Mouse (Mus musculus) limb, embryonic 15.5 days (tissue): ENCODE results near the gene Tnpo1. TPM values are rescaled to one million over a fixed set of nuclear protein-coding genes. Genes with fewer than 3 reads are reported as not detected.
A peak's percentile ranks its signal among the peaks of the same experiment; 100 is the strongest.

Source experiments
- ATAC-seq: fragments of 200-750 bp; cut with Nextera tagmentation; 2 replicates; pipeline ENCODE4 v1.8.0; 2017; ENCODE audit warnings: low read depth, moderate TSS enrichment; ENCODE audit not compliant: insufficient number of reproducible peaks, low FRiP score, low TSS enrichment
- H3K27ac ChIP-seq: fragments of 300-500 bp; sonication (generic); 2 replicates; pipeline ENCODE4 v1.5.1; 2015; ENCODE audit warnings: moderate library complexity, mild to moderate bottlenecking, inconsistent platforms
- H3K27me3 ChIP-seq: fragments of 300-500 bp; sonication (generic); 2 replicates; pipeline ENCODE4 v1.6.1; 2015; ENCODE audit warnings: inconsistent platforms
- H3K36me3 ChIP-seq: fragments of 300-500 bp; sonication (generic); 2 replicates; pipeline ENCODE4 v1.6.1; 2015; ENCODE audit warnings: inconsistent platforms
- H3K4me1 ChIP-seq: fragments of 300-500 bp; sonication (generic); 2 replicates; pipeline ENCODE4 v1.6.1; 2015; ENCODE audit warnings: inconsistent platforms
- H3K4me2 ChIP-seq: fragments of 300-500 bp; sonication (generic); 2 replicates; pipeline ENCODE4 v1.6.1; 2015; ENCODE audit warnings: mild to moderate bottlenecking, inconsistent platforms
- H3K4me3 ChIP-seq: fragments of 300-500 bp; sonication (generic); 2 replicates; pipeline ENCODE4 v1.5.1; 2015; ENCODE audit warnings: mild to moderate bottlenecking, inconsistent platforms
- H3K9ac ChIP-seq: fragments of 300-500 bp; sonication (generic); 2 replicates; pipeline ENCODE4 v1.6.1; 2015; ENCODE audit warnings: inconsistent platforms
- H3K9me3 ChIP-seq: fragments of 300-500 bp; sonication (generic); 2 replicates; pipeline ENCODE4 v1.6.1; 2016; ENCODE audit warnings: inconsistent platforms
- WGBS: fragments of 180-500 bp; shearing (Covaris S2); methylation state at CpG from one replicate; pipeline ENCODE4 v1.1.7; 2015; 5-methylcytosine and 5-hydroxymethylcytosine counted together
- polyA plus RNA-seq: library from polyadenylated mRNA; unstranded; fragments of >200 nt; fragmentation: Nextera tagmentation; extraction: Ambion mirVana; gene quantifications from 2 replicates; pipeline ENCODE4 v1.2.1, GENCODE M21; 2015

Tnpo1 gene
- polyA plus RNA-seq, 1 experiment from 2014 or later, result 55.3 TPM

GRCm38 (mm10) chr13:98922806-98923205 is 3.4 kb downstream of the Tnpo1 start:
- Histone ChIP-seq H3K27ac (no peak overlapping the region), H3K36me3 (peaks cover 11% of the 10 kb centered on the region; the same call in 1 of the 2 replicates), H3K4me1 (peaks cover 18% of the 10 kb centered on the region), H3K4me2 (no peak overlapping the region), H3K9me3 (no peaks in the 10 kb centered on the region), H3K4me3 (no peak overlapping the region), H3K27me3 (no peaks in the 10 kb centered on the region), H3K9ac (no peak overlapping the region)
- no peak for ATAC-seq
- 86% methylated on average over 3 of the region's 3 CpGs for WGBS

DNA sequence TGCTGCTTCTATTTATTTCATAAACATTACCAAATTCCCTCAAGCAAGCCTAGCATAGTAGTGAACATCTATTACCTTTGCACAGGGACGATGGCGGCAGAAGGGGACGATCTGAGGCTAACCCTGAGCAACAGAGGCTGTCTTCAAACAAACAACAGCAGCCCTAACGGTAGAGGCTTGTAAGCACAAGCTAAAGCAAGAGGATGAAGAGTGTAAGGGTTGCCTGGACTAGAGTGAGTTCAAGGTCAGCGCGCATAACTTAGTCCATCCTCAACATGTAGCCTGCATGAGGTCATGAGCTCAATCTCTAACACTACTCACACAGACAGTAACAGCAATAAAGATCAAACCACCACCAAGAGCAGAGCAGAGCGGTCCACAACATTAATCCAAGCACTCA is 4.9 kb downstream of the Tnpo1 start:
- H3K4me3 ChIP-seq, result no peak overlapping the region
- no peak overlapping the region for H3K4me2 ChIP-seq
- ATAC-seq, result no peak
- no peak overlapping the region for H3K9ac ChIP-seq
- H3K4me1 ChIP-seq, result peaks cover 16% of the 10 kb centered on the region
- no peaks in the 10 kb centered on the region for H3K9me3 ChIP-seq
- H3K27me3 ChIP-seq, result no peaks in the 10 kb centered on the region
- no peak overlapping the region for H3K27ac ChIP-seq
- H3K36me3 ChIP-seq, result peaks cover 11% of the 10 kb centered on the region; the same call in 1 of the 2 replicates
- 92% methylated on average over 7 of the region's 7 CpGs for whole genome bisulfite sequencing

DNA sequence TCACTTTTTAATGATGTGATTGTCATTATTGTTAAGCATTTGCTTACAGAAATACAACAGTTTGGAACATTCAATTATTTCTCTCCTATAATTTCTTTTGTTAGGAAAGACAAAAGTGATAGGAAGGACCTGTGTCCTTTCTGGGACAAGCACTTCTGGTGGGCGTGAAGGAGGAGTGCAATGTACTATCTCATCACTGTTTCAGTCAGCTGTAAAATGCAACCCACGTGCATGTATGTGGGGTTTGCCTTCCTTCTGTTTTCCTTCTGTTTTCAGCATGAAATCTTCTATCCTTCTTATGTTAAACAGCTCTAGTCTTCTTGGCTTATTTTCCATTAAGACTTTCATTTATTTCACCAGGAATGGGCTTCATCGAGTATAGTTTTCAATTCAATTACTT is 5.9 kb downstream of the Tnpo1 start:
- Histone ChIP-seq H3K4me3 (no peak overlapping the region), H3K9me3 (no peaks in the 10 kb centered on the region), H3K9ac (no peak overlapping the region), H3K36me3 (peaks cover 11% of the 10 kb centered on the region; the same call in 1 of the 2 replicates), H3K4me2 (no peak overlapping the region), H3K27ac (no peak overlapping the region), H3K27me3 (no peaks in the 10 kb centered on the region), H3K4me1 (peaks cover 19% of the 10 kb centered on the region)
- ATAC-seq, result no peak
- WGBS, result 69% methylated on average over 3 of the region's 3 CpGs

DNA sequence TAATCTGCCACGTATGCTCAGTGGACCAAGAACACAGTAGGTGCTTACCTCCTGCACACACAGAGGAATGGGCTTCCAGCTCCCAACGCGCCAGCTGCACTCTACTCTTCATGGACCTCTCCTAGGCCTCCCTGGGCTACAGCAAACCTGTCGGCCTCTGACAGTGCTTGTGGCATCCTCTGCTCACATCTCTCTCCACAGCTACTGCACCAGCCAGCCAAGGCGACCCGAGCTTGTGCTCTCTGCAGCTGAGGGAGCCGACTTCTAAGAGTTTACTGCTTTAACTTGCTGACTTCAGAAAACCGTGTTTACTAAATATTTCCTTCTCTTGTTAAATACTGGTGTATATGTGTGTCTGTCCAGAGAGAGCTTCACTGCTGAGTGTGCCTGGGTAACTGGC is 6.5 kb downstream of the Tnpo1 start:
- no peak overlapping the region for H3K4me2 ChIP-seq
- H3K27ac ChIP-seq, result no peak overlapping the region
- WGBS, result 87% methylated on average over 8 of the region's 8 CpGs
- ATAC-seq, result no peak
- 0 out of 2 replicates have a peak overlapping the region, but pooled peaks have one; percentile 10 for H3K9ac ChIP-seq
- no peak overlapping the region for H3K4me3 ChIP-seq
- no peaks in the 10 kb centered on the region for H3K27me3 ChIP-seq
- H3K4me1 ChIP-seq, result peaks cover 23% of the 10 kb centered on the region
- peaks cover 11% of the 10 kb centered on the region; the same call in 1 of the 2 replicates for H3K36me3 ChIP-seq
- no peaks in the 10 kb centered on the region for H3K9me3 ChIP-seq

DNA sequence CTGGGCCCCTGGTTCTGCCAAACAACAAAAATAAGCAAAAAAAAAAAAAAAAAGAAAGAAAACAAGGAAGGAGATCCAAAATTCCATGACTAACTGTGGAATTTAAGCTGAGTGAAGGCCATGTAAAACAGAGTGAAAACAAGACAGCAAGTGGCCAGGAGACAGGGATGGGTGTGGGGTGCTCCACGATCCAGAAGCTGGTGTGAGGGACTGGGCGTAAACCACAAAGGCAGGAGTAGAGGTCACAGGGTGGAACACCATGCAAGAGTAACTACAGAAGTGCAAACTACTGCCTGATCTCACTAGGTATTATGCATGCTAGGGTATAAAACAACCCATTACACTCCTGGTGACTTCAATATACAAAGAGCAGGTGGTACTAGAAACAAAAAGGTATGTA is 8.3 kb downstream of the Tnpo1 start:
- Histone ChIP-seq H3K4me1 (peaks cover 33% of the 10 kb centered on the region), H3K4me3 (no peak overlapping the region), H3K9me3 (no peaks in the 10 kb centered on the region), H3K9ac (no peak overlapping the region), H3K36me3 (peaks cover 11% of the 10 kb centered on the region; the same call in 1 of the 2 replicates), H3K27ac (no peak overlapping the region), H3K4me2 (no peak overlapping the region), H3K27me3 (no peaks in the 10 kb centered on the region)
- 94% methylated on average over 2 of the region's 2 CpGs for WGBS
- ATAC-seq, result no peak

GRCm38 (mm10) chr13:98915591-98915990 is 10.6 kb downstream of the Tnpo1 start:
- Histone ChIP-seq H3K27me3 (no peaks in the 10 kb centered on the region), H3K9me3 (no peaks in the 10 kb centered on the region), H3K4me1 (peaks cover 34% of the 10 kb centered on the region), H3K4me2 (no peak overlapping the region), H3K27ac (no peak overlapping the region), H3K4me3 (no peak overlapping the region), H3K9ac (no peak overlapping the region), H3K36me3 (0 out of 2 replicates have a peak, but pooled peaks cover 3% of the 10 kb centered on the region)
- no peak for ATAC-seq
- 77% methylated on average over 4 of the region's 4 CpGs for WGBS

DNA sequence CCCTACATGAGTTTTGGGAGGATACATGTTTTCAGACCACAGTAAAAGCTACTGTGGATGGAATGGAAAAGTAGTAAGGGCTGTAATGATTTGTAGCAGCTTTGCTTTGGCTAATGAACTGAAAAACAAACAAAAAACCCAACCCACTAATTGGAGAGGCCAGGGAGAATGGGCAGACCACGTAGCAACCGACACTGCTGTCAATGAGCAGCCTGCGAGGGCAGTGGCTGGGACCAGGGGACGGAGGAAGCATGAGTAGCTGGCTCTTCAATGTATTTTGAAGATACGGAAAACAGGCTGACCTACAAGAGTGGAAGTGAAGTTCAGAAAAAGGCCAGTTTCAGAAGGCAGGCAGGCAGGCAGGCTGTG is 11.4 kb downstream of the Tnpo1 start:
- no peak for ATAC-seq
- Histone ChIP-seq H3K36me3 (0 out of 2 replicates have a peak, but pooled peaks cover 3% of the 10 kb centered on the region), H3K4me2 (no peak overlapping the region), H3K9me3 (no peaks in the 10 kb centered on the region), H3K27ac (no peak overlapping the region), H3K4me1 (peaks cover 40% of the 10 kb centered on the region), H3K9ac (no peak overlapping the region), H3K27me3 (no peaks in the 10 kb centered on the region), H3K4me3 (no peak overlapping the region)
- 59% methylated on average over 5 of the region's 5 CpGs for WGBS

- Histone ChIP-seq H3K9ac (no peak overlapping the region), H3K36me3 (0 out of 2 replicates have a peak, but pooled peaks cover 3% of the 10 kb centered on the region), H3K4me1 (peaks cover 45% of the 10 kb centered on the region), H3K4me3 (no peak overlapping the region), H3K9me3 (no peaks in the 10 kb centered on the region), H3K27me3 (no peaks in the 10 kb centered on the region), H3K4me2 (no peak overlapping the region), H3K27ac (no peak overlapping the region)
- WGBS, result 66% methylated on average over 14 of the region's 14 CpGs
- ATAC-seq, result no peak
These were observed 12.0 kb downstream of the Tnpo1 start for GRCm38 (mm10) chr13:98914010-98914843.

- no peaks in the 10 kb centered on the region for H3K36me3 ChIP-seq
- no peak overlapping the region for H3K4me3 ChIP-seq
- H3K27me3 ChIP-seq, result no peaks in the 10 kb centered on the region
- no peak overlapping the region for H3K27ac ChIP-seq
- ATAC-seq, result no peak
- peaks cover 45% of the 10 kb centered on the region for H3K4me1 ChIP-seq
- no peak overlapping the region for H3K4me2 ChIP-seq
- H3K9me3 ChIP-seq, result no peaks in the 10 kb centered on the region
- 14% methylated on average over 7 of the region's 7 CpGs for WGBS
- H3K9ac ChIP-seq, result no peak overlapping the region
These were observed 13.0 kb downstream of the Tnpo1 start for GRCm38 (mm10) chr13:98913196-98913595.

DNA sequence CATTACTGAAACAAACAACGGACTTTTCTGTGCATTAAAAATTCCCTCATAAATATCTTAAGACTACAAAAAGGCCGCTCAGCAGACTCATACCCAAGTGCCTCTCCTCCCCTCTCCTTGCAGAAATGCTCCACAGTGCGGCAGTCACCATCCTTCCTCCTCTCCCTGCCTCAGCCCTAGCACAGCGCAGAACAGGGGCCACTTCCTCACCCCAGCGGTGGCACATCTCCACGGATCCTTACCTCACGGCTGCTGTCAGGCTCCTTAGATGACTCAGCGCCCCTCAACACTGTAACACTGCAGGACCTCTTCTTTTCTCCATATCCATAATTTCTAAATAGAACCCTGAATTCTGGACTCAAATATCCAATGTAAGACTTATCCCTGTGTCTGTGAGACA is 13.6 kb downstream of the Tnpo1 start:
- H3K27me3 ChIP-seq, result no peaks in the 10 kb centered on the region
- no peak overlapping the region for H3K4me2 ChIP-seq
- WGBS, result 53% methylated on average over 8 of the region's 8 CpGs
- H3K36me3 ChIP-seq, result no peaks in the 10 kb centered on the region
- H3K9ac ChIP-seq, result no peak overlapping the region
- H3K9me3 ChIP-seq, result no peaks in the 10 kb centered on the region
- H3K4me1 ChIP-seq, result peaks cover 45% of the 10 kb centered on the region
- no peak overlapping the region for H3K27ac ChIP-seq
- H3K4me3 ChIP-seq, result no peak overlapping the region
- no peak for ATAC-seq

DNA sequence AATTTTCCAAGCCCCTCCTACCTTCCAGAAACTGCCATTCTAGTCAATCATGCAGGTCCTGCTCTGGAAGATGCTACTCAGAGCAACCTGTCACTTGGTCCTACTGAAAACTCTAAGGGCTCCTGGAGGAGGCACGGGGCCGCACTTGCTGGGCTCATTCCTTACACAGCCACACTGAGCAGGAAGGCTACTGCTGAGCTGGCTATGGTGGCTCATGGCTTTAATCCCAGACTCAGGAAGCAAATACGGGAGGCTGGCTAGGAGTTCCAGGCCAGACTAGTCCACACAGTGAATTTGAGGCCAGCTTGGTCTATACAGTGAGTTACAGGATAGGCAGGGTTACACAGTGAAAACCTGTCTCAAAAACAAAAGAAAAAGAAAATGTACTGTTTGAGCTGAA is 15.4 kb downstream of the Tnpo1 start:
- Histone ChIP-seq H3K9ac (no peak overlapping the region), H3K27ac (no peak overlapping the region), H3K4me1 (peaks cover 45% of the 10 kb centered on the region), H3K4me3 (no peak overlapping the region), H3K4me2 (no peak overlapping the region), H3K36me3 (no peaks in the 10 kb centered on the region), H3K9me3 (no peaks in the 10 kb centered on the region), H3K27me3 (no peaks in the 10 kb centered on the region)
- no peak for ATAC-seq
- WGBS, result 69% methylated on average over 3 of the region's 3 CpGs

DNA sequence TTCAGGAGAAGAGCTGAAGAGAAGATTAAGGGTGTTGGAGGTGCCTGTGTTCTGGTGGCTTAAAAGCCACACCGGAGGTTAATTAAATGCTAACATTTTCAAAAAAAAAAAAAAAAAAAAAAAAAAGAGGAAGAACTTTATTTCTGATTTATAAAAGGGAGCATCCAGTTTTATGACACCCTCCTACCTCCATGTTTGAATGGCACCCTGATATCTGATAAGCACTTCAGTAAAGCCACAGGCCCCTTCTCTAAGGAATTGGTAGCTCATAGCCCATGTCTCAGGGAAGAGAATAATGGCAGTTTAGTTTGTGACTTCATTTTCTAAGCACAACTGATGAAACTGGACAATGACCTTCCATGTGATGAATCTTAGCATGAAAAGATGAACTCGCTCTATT is 21.6 kb downstream of the Tnpo1 start:
- no peak for ATAC-seq
- no peaks in the 10 kb centered on the region for H3K27me3 ChIP-seq
- H3K4me3 ChIP-seq, result no peak overlapping the region
- no peaks in the 10 kb centered on the region for H3K9me3 ChIP-seq
- no peak overlapping the region for H3K4me2 ChIP-seq
- no peak overlapping the region for H3K27ac ChIP-seq
- no peak overlapping the region for H3K9ac ChIP-seq
- H3K36me3 ChIP-seq, result peaks cover 15% of the 10 kb centered on the region
- WGBS, result 96% methylated on average over 2 of the region's 2 CpGs
- peaks cover 3% of the 10 kb centered on the region for H3K4me1 ChIP-seq
